Mouse (Mus musculus): Measurements from ENCODE around the gene Zc3h8.

Zc3h8 gene

GRCm38 (mm10) chr2:128890661-128891335 is 53.1 kb downstream of the Zc3h8 start:
- no peak for DNase-seq (ENCODE audit: low read depth, low spot score)

- DNase-seq (ENCODE audit: low read depth, low spot score): no peak
Measured at GRCm38 (mm10) chr2:128887866-128888550, 55.9 kb downstream of the Zc3h8 start.

- DNase-seq (ENCODE audit: low read depth, low spot score): no peak
Measured at GRCm38 (mm10) chr2:128885225-128885811, 58.6 kb downstream of the Zc3h8 start.

- DNase-seq (ENCODE audit: low read depth, low spot score): no peak
Measured at GRCm38 (mm10) chr2:128881236-128881635, 62.6 kb downstream of the Zc3h8 start.
